Mouse (Mus musculus) limb, embryonic 12.5 days (tissue): ENCODE data around the gene Slc31a1. TPM values are rescaled to one million over a fixed set of nuclear protein-coding genes. Genes with fewer than 3 reads are reported as not detected.

Source experiments
- ATAC-seq: fragments of 200-750 bp; cut with Nextera tagmentation; 2 replicates; pipeline ENCODE4 v1.8.0; 2017; ENCODE audit warnings: low read depth, moderate TSS enrichment; ENCODE audit not compliant: insufficient number of reproducible peaks, insufficient read depth, low FRiP score, low TSS enrichment
- H3K27ac ChIP-seq: fragments of 300-500 bp; sonication (generic); 2 replicates; pipeline ENCODE4 v1.5.1; 2016; ENCODE audit warnings: mild to moderate bottlenecking, moderate library complexity
- H3K27me3 ChIP-seq: fragments of 300-500 bp; sonication (generic); 2 replicates; pipeline ENCODE4 v1.6.1; 2016; ENCODE audit warnings: mild to moderate bottlenecking, moderate library complexity
- H3K36me3 ChIP-seq: fragments of 300-500 bp; sonication (generic); 2 replicates; pipeline ENCODE4 v1.6.1; 2016; ENCODE audit warnings: mild to moderate bottlenecking, moderate library complexity
- H3K4me1 ChIP-seq: fragments of 300-500 bp; sonication (generic); replicated peaks from 2 replicates; pipeline ENCODE4 v1.6.1; 2016
- H3K4me2 ChIP-seq: fragments of 300-500 bp; sonication (generic); 2 replicates; pipeline ENCODE4 v1.6.1; 2016; ENCODE audit warnings: mild to moderate bottlenecking, moderate library complexity
- H3K4me3 ChIP-seq: fragments of 300-500 bp; sonication (generic); replicated peaks from 2 replicates; pipeline ENCODE4 v1.5.1; 2016; ENCODE audit warnings: mild to moderate bottlenecking
- H3K9ac ChIP-seq: fragments of 300-500 bp; sonication (generic); replicated peaks from 2 replicates; pipeline ENCODE4 v1.6.1; 2016; ENCODE audit warnings: mild to moderate bottlenecking, moderate library complexity
- H3K9me3 ChIP-seq: fragments of 300-500 bp; sonication (generic); 2 replicates; pipeline ENCODE4 v1.6.1; 2016; ENCODE audit warnings: mild to moderate bottlenecking, moderate library complexity
- WGBS: fragments of 180-500 bp; shearing (Covaris S2); methylation state at CpG from one replicate; pipeline ENCODE4 v1.1.7; 2016; 5-methylcytosine and 5-hydroxymethylcytosine counted together
- polyA plus RNA-seq: library from polyadenylated mRNA; unstranded; fragments of >200 nt; fragmentation: Nextera tagmentation; extraction: Ambion mirVana; gene quantifications from 2 replicates; pipeline ENCODE4 v1.2.1, GENCODE M21; 2016

Gene Slc31a1
- polyA plus RNA-seq, 1 experiment from 2014 or later, result 42.8 TPM

DNA sequence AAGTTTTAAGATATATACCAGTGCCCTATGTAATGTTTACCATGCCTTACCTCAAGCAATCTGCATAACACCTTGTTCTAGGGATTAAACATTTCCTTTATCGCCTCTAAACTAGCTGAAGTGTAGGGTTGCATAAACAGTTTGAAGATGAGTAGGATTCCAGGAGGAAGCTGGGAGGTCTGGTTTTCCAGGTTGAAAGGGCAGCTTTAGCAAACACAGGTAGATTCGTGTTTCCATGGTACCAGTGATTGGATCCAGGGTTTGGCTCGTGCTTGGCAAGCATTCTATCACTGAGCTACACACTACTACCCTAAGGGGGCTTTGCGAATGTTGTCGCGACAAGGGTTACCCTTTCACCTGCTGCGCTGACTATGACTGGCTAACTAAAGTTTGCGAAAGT, 3.8 kb downstream of the Slc31a1 start:
- no peaks in the 10 kb centered on the region for H3K36me3 ChIP-seq
- no peak overlapping the region for H3K4me2 ChIP-seq
- ATAC-seq, result no peak
- H3K9ac ChIP-seq, result no peak overlapping the region
- no peak overlapping the region for H3K27ac ChIP-seq
- H3K4me1 ChIP-seq, result peaks cover 14% of the 10 kb centered on the region
- H3K9me3 ChIP-seq, result no peaks in the 10 kb centered on the region
- 89% methylated on average over 8 of the region's 8 CpGs for WGBS
- no peaks in the 10 kb centered on the region for H3K27me3 ChIP-seq
- H3K4me3 ChIP-seq, result no peak overlapping the region

DNA sequence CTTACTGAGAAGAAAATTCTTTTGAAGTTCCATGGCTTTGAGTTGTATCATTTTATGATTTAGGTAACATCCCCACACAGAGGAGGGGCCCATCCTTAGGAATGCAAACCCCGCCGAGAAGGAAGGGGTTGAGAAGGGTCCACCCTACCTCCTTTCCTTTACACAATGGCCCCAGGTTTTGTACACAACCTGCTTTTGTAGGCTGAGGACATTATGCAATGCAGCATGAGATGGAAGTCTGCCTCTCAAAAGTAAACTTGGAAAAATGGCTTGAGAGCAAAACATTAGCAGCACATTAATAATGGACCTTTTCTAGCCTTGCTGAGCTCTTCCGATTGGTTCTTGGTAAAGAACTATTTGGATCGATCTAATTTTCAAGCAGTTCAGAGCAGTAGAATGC, 5.8 kb downstream of the Slc31a1 start:
- peaks cover 9% of the 10 kb centered on the region for H3K4me1 ChIP-seq
- H3K36me3 ChIP-seq, result no peaks in the 10 kb centered on the region
- no peak overlapping the region for H3K27ac ChIP-seq
- no peak overlapping the region for H3K9ac ChIP-seq
- WGBS, result 82% methylated on average over 4 of the region's 4 CpGs
- H3K4me3 ChIP-seq, result no peak overlapping the region
- ATAC-seq, result no peak
- H3K9me3 ChIP-seq, result no peaks in the 10 kb centered on the region
- H3K4me2 ChIP-seq, result no peak overlapping the region
- H3K27me3 ChIP-seq, result no peaks in the 10 kb centered on the region

DNA sequence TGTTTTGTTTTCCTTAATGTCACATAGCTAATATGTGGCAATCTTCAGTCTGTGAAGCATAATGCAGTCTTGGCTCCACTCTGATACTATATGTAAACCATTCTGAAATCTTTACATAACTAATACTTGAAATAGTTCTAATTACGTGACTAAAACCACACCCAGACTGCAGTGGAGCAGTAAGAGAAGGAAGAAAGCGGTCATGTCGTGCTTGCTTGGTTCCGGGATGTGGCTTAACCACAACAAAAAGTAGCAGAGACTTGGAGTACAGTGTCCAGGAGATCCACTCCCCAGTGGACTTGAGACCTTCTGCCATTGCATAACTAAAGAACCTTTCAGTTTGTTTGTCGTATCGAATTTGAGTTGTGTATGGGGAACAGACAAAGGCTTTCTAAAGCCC, 7.1 kb downstream of the Slc31a1 start:
- no peak overlapping the region for H3K4me2 ChIP-seq
- H3K9me3 ChIP-seq, result no peaks in the 10 kb centered on the region
- H3K36me3 ChIP-seq, result no peaks in the 10 kb centered on the region
- H3K27me3 ChIP-seq, result no peaks in the 10 kb centered on the region
- ATAC-seq, result no peak
- WGBS, result 91% methylated on average over 6 of the region's 6 CpGs
- no peaks in the 10 kb centered on the region for H3K4me1 ChIP-seq
- H3K4me3 ChIP-seq, result no peak overlapping the region
- H3K9ac ChIP-seq, result no peak overlapping the region
- H3K27ac ChIP-seq, result no peak overlapping the region

DNA sequence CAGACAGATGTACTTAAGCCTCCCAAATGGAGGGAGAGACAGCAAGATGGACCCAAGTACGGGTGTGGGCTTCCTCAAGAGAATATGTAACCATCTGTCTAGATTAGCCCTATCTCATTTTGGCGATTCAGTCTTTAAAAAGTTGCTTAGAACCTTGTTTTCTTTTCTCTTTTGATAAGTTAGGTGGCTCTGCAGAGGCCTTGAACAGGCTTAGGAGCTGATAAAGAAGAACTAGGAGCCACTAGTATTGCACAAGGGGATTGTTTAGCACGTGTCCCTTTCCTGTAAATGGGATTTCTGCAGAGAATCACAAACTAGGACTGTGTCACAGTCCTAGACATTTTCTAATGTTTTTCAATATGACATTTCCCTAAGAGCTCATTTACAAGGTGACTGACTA, 8.6 kb downstream of the Slc31a1 start:
- Histone ChIP-seq H3K4me2 (no peak overlapping the region), H3K4me1 (peaks cover 8% of the 10 kb centered on the region; the same call in 1 of the 2 replicates), H3K9me3 (no peaks in the 10 kb centered on the region), H3K36me3 (no peaks in the 10 kb centered on the region), H3K27ac (no peak overlapping the region), H3K4me3 (no peak overlapping the region), H3K9ac (no peak overlapping the region), H3K27me3 (no peaks in the 10 kb centered on the region)
- ATAC-seq, result no peak
- 85% methylated on average over 3 of the region's 3 CpGs for WGBS

DNA sequence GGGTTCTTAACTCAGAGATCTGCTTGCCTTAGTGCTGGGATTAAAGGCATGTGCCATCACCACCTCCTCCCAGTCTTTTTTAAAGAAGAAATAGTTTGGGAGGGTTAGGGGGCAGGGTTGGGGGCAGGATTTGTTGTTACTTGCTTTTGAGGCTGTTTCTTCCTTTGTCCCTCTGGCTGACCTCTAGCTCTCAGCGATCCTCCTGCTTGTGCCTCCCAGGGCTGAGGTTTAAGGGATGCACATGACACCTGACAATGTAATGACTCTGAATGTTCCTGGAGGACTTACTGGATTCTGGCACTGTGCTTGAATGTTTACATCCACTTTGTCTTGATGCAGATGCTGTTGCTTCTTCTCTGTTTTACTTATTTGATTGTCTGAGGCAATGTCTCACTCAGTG, 11.9 kb downstream of the Slc31a1 start:
- no peaks in the 10 kb centered on the region for H3K27me3 ChIP-seq
- no peaks in the 10 kb centered on the region for H3K36me3 ChIP-seq
- H3K4me2 ChIP-seq, result no peak overlapping the region
- peaks cover 8% of the 10 kb centered on the region; the same call in 1 of the 2 replicates for H3K4me1 ChIP-seq
- no peak overlapping the region for H3K4me3 ChIP-seq
- H3K9me3 ChIP-seq, result no peaks in the 10 kb centered on the region
- no peak overlapping the region for H3K9ac ChIP-seq
- H3K27ac ChIP-seq, result no peak overlapping the region
- ATAC-seq, result no peak
- 67% methylated on average over 1 of the region's 1 CpGs for WGBS

DNA sequence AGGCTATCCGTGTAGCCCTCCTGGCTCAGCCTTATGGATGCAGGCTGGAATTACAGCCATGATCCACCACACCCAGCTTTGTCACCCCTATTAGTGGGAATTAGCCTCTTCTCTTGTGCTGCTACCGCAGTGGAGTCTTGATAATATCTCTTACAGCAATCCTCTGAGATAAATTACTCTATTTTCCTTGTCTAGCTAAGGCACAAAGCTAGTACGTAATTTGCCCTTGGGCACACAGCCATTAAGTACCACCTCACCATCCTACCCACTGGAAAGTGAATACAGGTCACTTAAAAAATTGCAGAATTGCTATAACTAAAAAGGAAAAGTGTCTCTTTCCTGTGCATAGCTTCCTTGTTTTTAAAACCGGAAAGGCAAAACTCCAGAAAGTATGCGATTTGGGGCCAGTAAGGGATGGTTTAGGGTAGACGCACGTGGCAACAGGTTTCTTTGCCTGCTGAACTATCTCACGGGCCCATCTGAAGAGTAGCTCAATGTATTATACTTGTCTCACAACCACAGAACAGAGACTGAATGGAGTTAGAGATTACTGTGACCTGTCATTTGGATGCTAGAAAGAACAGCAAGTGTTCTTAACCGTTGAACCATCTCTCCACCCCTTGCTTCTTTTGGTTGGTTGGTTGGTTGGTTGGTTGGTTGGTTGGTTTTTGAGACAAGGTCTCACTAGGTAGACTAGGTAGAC, 12.4 kb downstream of the Slc31a1 start:
- no peak overlapping the region for H3K4me3 ChIP-seq
- H3K4me2 ChIP-seq, result no peak overlapping the region
- H3K9me3 ChIP-seq, result no peaks in the 10 kb centered on the region
- no peak for ATAC-seq
- H3K4me1 ChIP-seq, result peaks cover 8% of the 10 kb centered on the region; the same call in 1 of the 2 replicates
- H3K36me3 ChIP-seq, result no peaks in the 10 kb centered on the region
- WGBS, result 86% methylated on average over 9 of the region's 9 CpGs
- H3K27me3 ChIP-seq, result no peaks in the 10 kb centered on the region
- no peak overlapping the region for H3K27ac ChIP-seq
- H3K9ac ChIP-seq, result no peak overlapping the region

DNA sequence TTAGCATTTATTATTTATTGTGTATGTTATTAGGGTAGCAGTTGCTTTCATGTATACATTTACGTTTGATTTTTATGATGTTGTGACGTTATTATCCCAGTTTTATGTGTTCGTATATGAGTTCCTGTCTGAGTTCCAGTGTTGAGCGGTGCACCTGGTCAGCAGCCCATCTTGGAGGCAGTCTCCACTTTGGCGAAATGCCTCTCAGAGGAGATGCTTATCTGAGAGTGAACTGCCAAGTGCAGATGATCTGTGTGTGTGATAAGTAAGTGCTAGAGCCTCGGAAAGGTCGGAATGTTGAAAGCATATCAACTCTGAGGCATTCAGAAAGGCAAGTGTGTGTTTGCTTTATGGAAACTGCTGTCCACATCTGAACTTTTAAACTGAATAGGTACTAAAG, 13.1 kb downstream of the Slc31a1 start:
- ATAC-seq, result no peak
- Histone ChIP-seq H3K9me3 (no peaks in the 10 kb centered on the region), H3K4me2 (no peak overlapping the region), H3K36me3 (no peaks in the 10 kb centered on the region), H3K4me3 (no peak overlapping the region), H3K9ac (no peak overlapping the region), H3K27ac (no peak overlapping the region), H3K27me3 (no peaks in the 10 kb centered on the region), H3K4me1 (peaks cover 8% of the 10 kb centered on the region; the same call in 1 of the 2 replicates)
- WGBS, result 56% methylated on average over 7 of the region's 7 CpGs

DNA sequence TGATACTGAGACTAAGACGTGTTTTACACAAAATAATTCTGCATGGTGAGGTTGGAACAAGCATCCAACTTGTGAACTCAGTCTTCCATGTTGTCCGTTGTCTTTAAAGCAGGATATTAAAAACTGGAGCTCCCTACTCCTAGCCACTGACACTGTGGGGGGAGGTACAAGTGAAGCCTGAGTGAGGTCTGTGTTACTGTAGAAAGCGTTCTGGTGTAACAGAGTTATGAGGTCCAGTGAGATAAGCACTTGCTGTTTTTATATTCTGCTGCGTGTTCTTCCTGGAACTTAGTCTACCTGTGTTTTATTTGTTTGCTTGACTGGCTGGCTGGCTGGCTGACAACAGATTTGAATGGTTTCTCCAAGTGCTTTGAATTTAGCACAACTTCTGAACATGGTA, 13.8 kb downstream of the Slc31a1 start:
- Histone ChIP-seq H3K4me3 (no peak overlapping the region), H3K36me3 (no peaks in the 10 kb centered on the region), H3K4me2 (no peak overlapping the region), H3K9ac (no peak overlapping the region), H3K9me3 (no peaks in the 10 kb centered on the region), H3K4me1 (peaks cover 8% of the 10 kb centered on the region; the same call in 1 of the 2 replicates), H3K27ac (no peak overlapping the region), H3K27me3 (no peaks in the 10 kb centered on the region)
- WGBS, result 72% methylated on average over 4 of the region's 4 CpGs
- no peak for ATAC-seq

DNA sequence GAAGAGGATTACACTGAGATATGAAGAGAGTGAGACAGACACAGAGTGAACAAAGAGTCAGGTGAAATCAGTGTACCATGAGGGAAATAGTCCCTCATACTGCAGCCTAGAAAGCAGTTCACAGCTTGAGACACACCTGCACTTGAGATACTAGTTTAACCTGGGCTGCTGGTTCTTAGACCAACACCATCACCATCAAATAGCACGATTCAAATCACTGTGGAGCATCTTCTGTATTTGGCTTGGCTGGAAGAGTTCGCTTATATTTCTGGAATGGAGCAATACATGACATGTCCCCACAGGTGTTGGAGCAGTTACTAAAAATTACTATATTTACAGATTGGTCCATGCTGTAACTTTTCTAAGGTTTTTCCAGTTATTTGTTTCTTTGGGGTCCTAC, 15.6 kb downstream of the Slc31a1 start:
- no peak overlapping the region for H3K4me2 ChIP-seq
- no peaks in the 10 kb centered on the region for H3K9me3 ChIP-seq
- H3K36me3 ChIP-seq, result no peaks in the 10 kb centered on the region
- H3K27ac ChIP-seq, result no peak overlapping the region
- H3K4me1 ChIP-seq, result peaks cover 8% of the 10 kb centered on the region; the same call in 1 of the 2 replicates
- H3K27me3 ChIP-seq, result no peaks in the 10 kb centered on the region
- 88% methylated on average over 2 of the region's 2 CpGs for WGBS
- no peak for ATAC-seq
- H3K9ac ChIP-seq, result no peak overlapping the region
- H3K4me3 ChIP-seq, result no peak overlapping the region

DNA sequence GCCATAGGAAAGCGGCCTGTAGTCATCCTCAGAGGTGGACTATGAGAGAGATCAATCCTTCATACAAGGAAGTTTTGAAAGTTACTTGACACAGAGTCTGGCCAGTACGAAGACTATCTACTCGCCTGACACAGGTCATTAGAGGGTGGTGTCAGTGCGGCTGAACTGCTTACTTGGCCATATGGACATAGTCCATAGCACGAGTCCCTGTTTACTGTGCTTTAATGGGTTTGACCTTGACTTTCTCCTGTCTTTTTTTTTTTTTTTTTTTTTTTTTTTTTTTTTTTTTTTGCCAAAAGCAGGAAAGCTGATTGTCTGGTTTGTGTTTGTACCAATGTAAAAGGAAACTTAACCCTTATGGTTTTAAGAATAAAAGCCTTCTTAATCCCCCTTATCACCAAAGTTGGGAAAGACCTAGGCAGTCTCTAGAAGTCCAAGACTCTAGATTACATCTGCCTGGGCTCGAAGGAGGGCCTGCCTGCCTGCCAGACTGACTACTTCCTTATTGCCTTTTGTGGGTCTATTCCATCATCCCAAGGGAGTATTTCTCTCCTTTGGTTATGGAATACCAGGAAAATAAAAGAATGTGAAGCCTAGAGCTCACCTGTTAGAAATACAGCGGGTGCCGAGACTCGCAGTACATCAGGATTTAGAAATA, 19.3 kb downstream of the Slc31a1 start:
- H3K27me3 ChIP-seq, result no peaks in the 10 kb centered on the region
- no peaks in the 10 kb centered on the region for H3K4me1 ChIP-seq
- H3K4me2 ChIP-seq, result no peak overlapping the region
- ATAC-seq, result no peak
- no peaks in the 10 kb centered on the region for H3K9me3 ChIP-seq
- H3K27ac ChIP-seq, result no peak overlapping the region
- 78% methylated on average over 9 of the region's 9 CpGs for WGBS
- no peak overlapping the region for H3K9ac ChIP-seq
- H3K36me3 ChIP-seq, result no peaks in the 10 kb centered on the region; the same call in 1 of the 2 replicates
- no peak overlapping the region for H3K4me3 ChIP-seq

DNA sequence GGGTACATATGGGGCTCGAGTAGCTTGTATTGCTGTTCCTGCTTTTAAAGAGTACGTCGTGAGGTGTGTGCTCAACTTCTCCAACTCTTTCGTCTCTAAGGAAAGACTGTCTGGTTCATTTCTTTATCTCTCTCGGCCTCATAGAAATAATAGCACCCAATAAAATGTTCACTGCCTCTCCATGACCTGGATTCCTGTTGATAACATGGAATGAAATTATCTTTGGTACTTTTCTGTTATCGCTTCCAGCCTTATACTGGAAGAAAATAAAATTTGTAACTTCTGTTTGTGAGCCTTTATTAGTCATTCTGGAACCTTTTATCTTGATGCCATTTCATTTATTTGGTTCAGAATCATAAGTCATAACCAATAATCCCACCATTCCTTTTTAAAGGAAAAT, 22.7 kb downstream of the Slc31a1 start:
- 91% methylated on average over 6 of the region's 6 CpGs for WGBS
- no peak for ATAC-seq

DNA sequence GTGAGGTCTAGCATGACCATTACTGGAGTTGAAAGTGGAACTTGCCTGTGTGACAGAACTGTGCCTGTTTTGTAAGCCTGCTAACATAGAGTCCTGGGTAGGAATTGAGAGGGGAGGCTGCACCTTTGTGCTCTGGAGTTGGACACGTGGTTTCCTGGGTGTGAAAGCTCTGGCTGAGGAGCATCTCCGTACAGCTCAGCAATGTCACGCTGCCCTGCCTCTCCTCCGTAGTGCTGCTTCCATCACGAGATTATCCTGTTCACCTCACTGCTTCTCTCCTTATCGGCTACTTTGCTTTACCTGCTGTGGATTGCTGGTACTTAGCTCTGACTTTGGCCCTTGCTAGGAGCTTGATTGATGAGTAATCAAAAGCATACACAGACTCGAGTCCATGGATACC, 23.2 kb downstream of the Slc31a1 start:
- Histone ChIP-seq H3K27ac (no peak overlapping the region), H3K9ac (no peak overlapping the region), H3K4me2 (no peak overlapping the region), H3K4me1 (no peaks in the 10 kb centered on the region), H3K27me3 (no peaks in the 10 kb centered on the region), H3K4me3 (no peak overlapping the region), H3K9me3 (no peaks in the 10 kb centered on the region), H3K36me3 (peaks cover 30% of the 10 kb centered on the region)
- 81% methylated on average over 7 of the region's 7 CpGs for WGBS
- ATAC-seq, result no peak

More for the DNA sequence above, 22.7 kb downstream of the Slc31a1 start:
- Histone ChIP-seq H3K9ac (no peak overlapping the region), H3K9me3 (no peaks in the 10 kb centered on the region), H3K27ac (no peak overlapping the region), H3K36me3 (peaks cover 25% of the 10 kb centered on the region), H3K4me2 (no peak overlapping the region), H3K4me3 (no peak overlapping the region), H3K4me1 (no peaks in the 10 kb centered on the region), H3K27me3 (no peaks in the 10 kb centered on the region)
